Mouse (Mus musculus) E14TG2a.4 (cell line): Measurements from ENCODE around the gene Car12.
A peak's percentile ranks its signal among the peaks of the same experiment; 100 is the strongest.
"Not testable (repeated sequence)": the region's sequence is repeated elsewhere in the genome, so short reads cannot be mapped to it uniquely, and the experiment has no call there.

Experiments
- H3K27me3 ChIP-seq: 2 replicates; pipeline ENCODE4 v1.6.1; 2014; ENCODE audit warnings: low read length, control low read depth; ENCODE audit not compliant: insufficient read depth
- H3K36me3 ChIP-seq: 2 replicates; pipeline ENCODE4 v1.6.1; 2014; ENCODE audit warnings: low read length, control low read depth; ENCODE audit not compliant: insufficient read depth
- H3K4me1 ChIP-seq: replicated peaks from 2 replicates; pipeline ENCODE4 v1.6.1; 2014; ENCODE audit warnings: low read depth, low read length, control low read depth
- H3K4me3 ChIP-seq: replicated peaks from 2 replicates; pipeline ENCODE4 v1.5.1; 2014; ENCODE audit warnings: mild to moderate bottlenecking, low read length
- H3K9me3 ChIP-seq: 2 replicates; pipeline ENCODE4 v1.6.1; 2014; ENCODE audit warnings: low read length, control low read depth
- CTCF ChIP-seq: conservative IDR thresholded peaks from 2 replicates; pipeline ENCODE4 v1.5.1; 2014; ENCODE audit warnings: low read length
- NANOG ChIP-seq: IDR thresholded peaks from 2 replicates; pipeline ENCODE4 v1.6.1; 2014; ENCODE audit warnings: borderline replicate concordance, low read length, mixed read lengths
- POU5F1 ChIP-seq: IDR thresholded peaks from 2 replicates; pipeline ENCODE4 v1.6.1; 2014; ENCODE audit warnings: low read length, borderline replicate concordance

The Car12 gene

GRCm38 (mm10) chr9:66796739-66797138 is 83.3 kb downstream of the Car12 start, which contains the start of gene Gm10647:
Gm10647 (plus strand) TSS chr9:66797039.
- Histone ChIP-seq H3K4me1 (peaks cover 17% of the 10 kb centered on the region), H3K9me3 (no peaks in the 10 kb centered on the region), H3K36me3 (no peaks in the 10 kb centered on the region), H3K27me3 (peaks cover 29% of the 10 kb centered on the region), H3K4me3 (peak within 1 kb of the TSS; percentile 94)
- TF ChIP-seq NANOG: no peak
- no peak for TF ChIP-seq CTCF
- no peak for TF ChIP-seq POU5F1

GRCm38 (mm10) chr9:66801947-66802346 is 88.5 kb downstream of the Car12 start:
- Histone ChIP-seq H3K4me3 (peak overlapping the region; percentile 29; the same call in 1 of the 2 replicates), H3K27me3 (peaks cover 9% of the 10 kb centered on the region; the same call in 1 of the 2 replicates), H3K36me3 (no peaks in the 10 kb centered on the region), H3K9me3 (peaks cover 17% of the 10 kb centered on the region), H3K4me1 (peaks cover 15% of the 10 kb centered on the region)
- TF ChIP-seq NANOG (no peak), CTCF (no peak), POU5F1 (no peak)

DNA sequence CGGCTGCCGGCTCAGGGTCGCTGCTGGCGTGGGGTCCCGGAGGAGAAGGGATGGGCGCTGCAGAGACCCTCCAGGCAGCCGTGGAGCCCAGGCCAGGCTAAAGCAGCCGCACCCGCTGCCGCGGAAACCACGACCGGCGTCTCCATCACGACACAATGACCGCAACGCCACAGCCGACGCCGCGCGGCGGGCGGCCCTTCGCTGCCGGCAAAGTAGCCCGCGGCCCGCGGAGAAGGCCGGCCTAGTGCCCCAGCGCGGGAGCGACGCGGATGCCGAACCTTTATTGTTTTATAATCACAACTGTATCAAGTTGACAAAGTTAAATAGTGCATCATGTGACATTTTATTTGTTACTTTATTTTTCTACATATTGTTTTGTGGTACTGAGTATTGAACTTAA is 92.5 kb downstream of the Car12 start:
- Histone ChIP-seq H3K9me3 (peaks cover 20% of the 10 kb centered on the region), H3K4me1 (peaks cover 15% of the 10 kb centered on the region)
- not testable (repeated sequence) for H3K4me3 ChIP-seq, H3K27me3 ChIP-seq, H3K36me3 ChIP-seq

GRCm38 (mm10) chr9:66813392-66813791 is 99.9 kb downstream of the Car12 start:
- 0 out of 2 replicates have a peak, but pooled peaks cover 3% of the 10 kb centered on the region for H3K4me1 ChIP-seq
- no peaks in the 10 kb centered on the region for H3K36me3 ChIP-seq
- TF ChIP-seq NANOG: no peak
- no peak overlapping the region for H3K4me3 ChIP-seq
- no peaks in the 10 kb centered on the region for H3K9me3 ChIP-seq
- H3K27me3 ChIP-seq: no peaks in the 10 kb centered on the region
